19 mouse cellular contexts compared by ENCODE assay signal in genomic region chr4:9094076-9094475, GRCm38 (mm10).
DNase-seq lines count a peak whose midpoint lies in the region; ATAC-seq and TF ChIP-seq lines count a peak whose summit lies in the region.
"Had no signal": no experiment of that assay in that cellular context is flagged by ENCODE, and none has a peak within 500 bp of the region (broad histone marks: within the 10 kb centered on the region; RNA-seq: fewer than 3 reads in every experiment).

No protein-coding gene starts in this region.

- no peak for ATAC-seq in forebrain, embryonic 14.5 days
- no peak for ATAC-seq in forebrain, embryonic 12.5 days (ENCODE audit: low FRiP score)
- ATAC-seq in hindbrain, embryonic 16.5 days: no peak
- no peak for ATAC-seq in hindbrain, embryonic 11.5 days (ENCODE audit: low FRiP score)
- 0 out of 2 replicates have a peak, but pooled peaks have one; percentile 21 for ATAC-seq in neural tube, embryonic 12.5 days (ENCODE audit: low FRiP score, low read depth)

- no peak for TF ChIP-seq POLR2A in CH12.LX (IDR thresholded peaks at IDR 0.05; ENCODE audit: low read depth, low read length)

- no peak for TF ChIP-seq CTCF in CH12.LX (conservative IDR thresholded peaks at IDR 0.05 in 1 of 2, IDR thresholded peaks at IDR 0.05 in 1 of 2; ENCODE audit: low read depth in 2 of 2, low read length in 2 of 2)

- WGBS in forebrain, embryonic 14.5 days: 26% methylated on average over 6 of the region's 6 CpGs
- WGBS in forebrain, embryonic 12.5 days: 42% methylated on average over 6 of the region's 6 CpGs
- 43% methylated on average over 6 of the region's 6 CpGs for WGBS in hindbrain, embryonic 16.5 days
- 65% methylated on average over 6 of the region's 6 CpGs for WGBS in hindbrain, embryonic 11.5 days
- 43% methylated on average over 6 of the region's 6 CpGs for WGBS in neural tube, embryonic 12.5 days

- TF ChIP-seq RAD21 in CH12.LX (IDR thresholded peaks at IDR 0.05; ENCODE audit: low read depth, low read length): no peak; the same call in 1 of the 2 replicates

- no peaks in the 10 kb centered on the region for H3K79me2 ChIP-seq in CH12.LX (replicated peaks; ENCODE audit: control insufficient read depth, extremely low read depth, insufficient read depth, poor library complexity, severe bottlenecking)

- H3K9ac ChIP-seq in forebrain, embryonic 14.5 days (ENCODE audit: low read length): no peak overlapping the region
- no peak overlapping the region for H3K9ac ChIP-seq in forebrain, embryonic 12.5 days
- no peak overlapping the region for H3K9ac ChIP-seq in hindbrain, embryonic 16.5 days (ENCODE audit: low read depth, low read length)
- H3K9ac ChIP-seq in hindbrain, embryonic 11.5 days (ENCODE audit: low read depth, low read length): no peak overlapping the region
- no peak overlapping the region for H3K9ac ChIP-seq in CH12.LX (ENCODE audit: insufficient read depth, low read depth)
- H3K9ac ChIP-seq in neural tube, embryonic 12.5 days: no peak overlapping the region

- H3K4me1 ChIP-seq in forebrain, embryonic 14.5 days (ENCODE audit: control insufficient read depth, insufficient read depth, low read length): peaks cover 6% of the 10 kb centered on the region; the same call in 1 of the 2 replicates
- peaks cover 25% of the 10 kb centered on the region for H3K4me1 ChIP-seq in forebrain, embryonic 12.5 days
- peaks cover 7% of the 10 kb centered on the region for H3K4me1 ChIP-seq in hindbrain, embryonic 16.5 days (ENCODE audit: control insufficient read depth, insufficient read depth, low read depth, low read length)
- H3K4me1 ChIP-seq in hindbrain, embryonic 11.5 days (replicated peaks; ENCODE audit: control insufficient read depth, insufficient read depth, low read length): peaks cover 4% of the 10 kb centered on the region; the same call in 1 of the 2 replicates
- H3K4me1 ChIP-seq in CH12.LX (ENCODE audit: control insufficient read depth in 1 of 2, insufficient read depth in 2 of 2): peaks cover 11 to 39% of the 10 kb centered on the region in 2 experiments
- peaks cover 19% of the 10 kb centered on the region for H3K4me1 ChIP-seq in neural tube, embryonic 12.5 days

- TF ChIP-seq EP300 in CH12.LX (IDR thresholded peaks at IDR 0.05; ENCODE audit: low read length): peak; percentile 75

- H3K27me3 ChIP-seq in forebrain, embryonic 14.5 days (replicated peaks; ENCODE audit: control insufficient read depth, insufficient read depth, low read length): no peaks in the 10 kb centered on the region
- H3K27me3 ChIP-seq in forebrain, embryonic 12.5 days: peaks cover 6% of the 10 kb centered on the region; the same call in 1 of the 2 replicates
- no peaks in the 10 kb centered on the region for H3K27me3 ChIP-seq in hindbrain, embryonic 16.5 days (replicated peaks; ENCODE audit: control insufficient read depth, insufficient read depth, low read length)
- no peaks in the 10 kb centered on the region for H3K27me3 ChIP-seq in hindbrain, embryonic 11.5 days (ENCODE audit: control insufficient read depth, insufficient read depth, low read length)
- H3K27me3 ChIP-seq in CH12.LX (replicated peaks): peaks cover 5% of the 10 kb centered on the region
- no peaks in the 10 kb centered on the region for H3K27me3 ChIP-seq in neural tube, embryonic 12.5 days (replicated peaks)

- no peak overlapping the region for H3K27ac ChIP-seq in forebrain, embryonic 14.5 days (ENCODE audit: low read depth, low read length)
- H3K27ac ChIP-seq in forebrain, embryonic 12.5 days: no peak overlapping the region
- no peak overlapping the region for H3K27ac ChIP-seq in hindbrain, embryonic 16.5 days (ENCODE audit: low read depth, low read length)
- H3K27ac ChIP-seq in hindbrain, embryonic 11.5 days (ENCODE audit: low read depth, low read length): no peak overlapping the region
- no peak overlapping the region for H3K27ac ChIP-seq in CH12.LX (ENCODE audit: insufficient read depth, low read depth)
- no peak overlapping the region for H3K27ac ChIP-seq in neural tube, embryonic 12.5 days

- no peaks in the 10 kb centered on the region for H3K36me3 ChIP-seq in forebrain, embryonic 14.5 days (ENCODE audit: control insufficient read depth, insufficient read depth, low read length)
- no peaks in the 10 kb centered on the region for H3K36me3 ChIP-seq in forebrain, embryonic 12.5 days (replicated peaks)
- H3K36me3 ChIP-seq in hindbrain, embryonic 16.5 days (ENCODE audit: control insufficient read depth, insufficient read depth, low read length): no peaks in the 10 kb centered on the region
- no peaks in the 10 kb centered on the region for H3K36me3 ChIP-seq in hindbrain, embryonic 11.5 days (ENCODE audit: control insufficient read depth, insufficient read depth, low read length)
- H3K36me3 ChIP-seq in CH12.LX (replicated peaks in 1 of 2; ENCODE audit: control insufficient read depth in 1 of 2, insufficient read depth in 1 of 2, low read length in 1 of 2): no peaks in the 10 kb centered on the region
- H3K36me3 ChIP-seq in neural tube, embryonic 12.5 days: no peaks in the 10 kb centered on the region

- dilution Hi-C loops in CH12.LX (cut with MboI; ENCODE audit: extremely low pct_ligation_motif_present, extremely low pct_unique_long_range_greater_than_20kb, low sequenced_read_pairs): no loop called here

- no peaks in the 10 kb centered on the region for H3K9me3 ChIP-seq in forebrain, embryonic 14.5 days (replicated peaks; ENCODE audit: control insufficient read depth, low read length)
- H3K9me3 ChIP-seq in forebrain, embryonic 12.5 days: no peaks in the 10 kb centered on the region
- H3K9me3 ChIP-seq in hindbrain, embryonic 16.5 days (ENCODE audit: control insufficient read depth, low read length): no peaks in the 10 kb centered on the region
- H3K9me3 ChIP-seq in hindbrain, embryonic 11.5 days (ENCODE audit: control insufficient read depth, low read length): no peaks in the 10 kb centered on the region
- no peaks in the 10 kb centered on the region for H3K9me3 ChIP-seq in CH12.LX (replicated peaks; ENCODE audit: low read length)
- no peaks in the 10 kb centered on the region for H3K9me3 ChIP-seq in neural tube, embryonic 12.5 days

- H3K4me3 ChIP-seq in forebrain, embryonic 14.5 days (ENCODE audit: low read depth, low read length): no peak overlapping the region
- no peak overlapping the region for H3K4me3 ChIP-seq in forebrain, embryonic 12.5 days (replicated peaks)
- H3K4me3 ChIP-seq in hindbrain, embryonic 16.5 days (ENCODE audit: low read length): no peak overlapping the region
- H3K4me3 ChIP-seq in hindbrain, embryonic 11.5 days (ENCODE audit: low read depth, low read length): no peak overlapping the region
- H3K4me3 ChIP-seq in CH12.LX (replicated peaks in 1 of 3; ENCODE audit: low read depth in 2 of 3, low read length in 2 of 3, poor library complexity in 1 of 3): no peak overlapping the region
- no peak overlapping the region for H3K4me3 ChIP-seq in neural tube, embryonic 12.5 days
- H3K4me3 ChIP-seq: erythroblast, embryonic 14.5 days had no signal

- no peak overlapping the region; the same call in 1 of the 2 replicates for H3K4me2 ChIP-seq in forebrain, embryonic 14.5 days (ENCODE audit: low read length)
- H3K4me2 ChIP-seq in forebrain, embryonic 12.5 days: no peak overlapping the region
- 0 out of 2 replicates have a peak overlapping the region, but pooled peaks have one; percentile 10 for H3K4me2 ChIP-seq in hindbrain, embryonic 16.5 days (ENCODE audit: low read length)
- no peak overlapping the region for H3K4me2 ChIP-seq in hindbrain, embryonic 11.5 days (replicated peaks; ENCODE audit: low read depth, low read length)
- peak overlapping the region; percentile 64 for H3K4me2 ChIP-seq in CH12.LX (ENCODE audit: insufficient read depth, low read depth, poor library complexity, severe bottlenecking)
- H3K4me2 ChIP-seq in neural tube, embryonic 12.5 days (replicated peaks): peak overlapping the region; percentile 42
- H3K4me2 ChIP-seq: heart, embryonic 11.5 days; liver, embryonic 11.5 days had no signal

- DNase-seq in forebrain, embryonic 14.5 days (ENCODE audit: low spot score): peak; percentile 17
- no peak for DNase-seq in hindbrain, embryonic 11.5 days (ENCODE audit: low spot score)
- peak; percentile 61 for DNase-seq in CH12.LX (ENCODE audit: extremely low read depth)
- no peak for DNase-seq in cerebellum, postnatal 25 days
- no peak for DNase-seq in gastrocnemius, adult 8-10 months (ENCODE audit: low spot score in 2 of 2)
- DNase-seq: adrenal gland, postnatal 36 days; cerebellum, adult 18-20 months; kidney, adult 8-10 months; kidney, postnatal 25 days; lung, adult 18-20 months; lung, postnatal 14 days; right cerebral cortex, postnatal 14 days; thymus, postnatal 36 days had no signal

- in situ Hi-C loops in CH12.LX (cut with MboI; ENCODE audit: low pct_ligation_motif_present, low pct_unique_long_range_greater_than_20kb, low sequenced_read_pairs): loop anchor here (10.0 to 25.0 kb wide), 2 partner anchors 419 to 707 kb away; no protein-coding TSS in a partner anchor

TF ChIP-seq in CH12.LX, 34 proteins besides CTCF, POLR2A, EP300 and RAD21 (continues in another document):
- 0 out of 2 replicates have a peak, but pooled peaks have one; percentile 30 for TF ChIP-seq MAZ (IDR thresholded peaks at IDR 0.05; ENCODE audit: low read depth, low read length)
- TF ChIP-seq HCFC1 (IDR thresholded peaks at IDR 0.05; ENCODE audit: low read depth, low read length): no peak
- TF ChIP-seq E2F4 (IDR thresholded peaks at IDR 0.05; ENCODE audit: insufficient replicate concordance, low read depth, low read length): no peak
- no peak for TF ChIP-seq MYC (IDR thresholded peaks at IDR 0.05; ENCODE audit: low read depth, low read length)
- TF ChIP-seq MAFK (IDR thresholded peaks at IDR 0.05; ENCODE audit: insufficient replicate concordance, low read length): peak; percentile 69
- no peak for TF ChIP-seq UBTF (IDR thresholded peaks at IDR 0.05; ENCODE audit: low read depth, low read length)
- TF ChIP-seq TBP (conservative IDR thresholded peaks at IDR 0.05; ENCODE audit: low read depth, low read length): no peak
- peak; percentile 47; the same call in 1 of the 2 replicates for TF ChIP-seq ETS1 (conservative IDR thresholded peaks at IDR 0.05; ENCODE audit: low read depth, low read length)
- peak; percentile 35; the same call in 1 of the 2 replicates for TF ChIP-seq IRF4 (IDR thresholded peaks at IDR 0.05; ENCODE audit: low read depth, low read length)
- 0 out of 2 replicates have a peak, but pooled peaks have one; percentile 28 for TF ChIP-seq RCOR1 (conservative IDR thresholded peaks at IDR 0.05; ENCODE audit: low read depth, low read length)
- no peak for TF ChIP-seq JUND (conservative IDR thresholded peaks at IDR 0.05; ENCODE audit: low read depth, low read length)
- TF ChIP-seq NELFE (IDR thresholded peaks at IDR 0.05; ENCODE audit: low read depth, low read length): no peak
- TF ChIP-seq SMC3 (IDR thresholded peaks at IDR 0.05; ENCODE audit: low read depth, low read length): peak; percentile 6; the same call in 1 of the 2 replicates
- no peak for TF ChIP-seq KAT2A (IDR thresholded peaks at IDR 0.05; ENCODE audit: insufficient replicate concordance, low read length)
- TF ChIP-seq USF2 (conservative IDR thresholded peaks at IDR 0.05; ENCODE audit: low read depth, low read length): no peak
- peak; percentile 65 for TF ChIP-seq BHLHE40 (IDR thresholded peaks at IDR 0.05; ENCODE audit: low read depth, low read length)

Comparison
In these comparisons a context has a peak if more than half of its experiments do, and no peak if none do; other contexts are left out.
1. H3K4me2 ChIP-seq: peak in hindbrain, embryonic 16.5 days (single experiment), CH12.LX (single experiment) and neural tube, embryonic 12.5 days (single experiment); none in forebrain, embryonic 14.5 days (single experiment), forebrain, embryonic 12.5 days (single experiment) and hindbrain, embryonic 11.5 days (single experiment).
2. DNase-seq: peak in forebrain, embryonic 14.5 days (single experiment) and CH12.LX (single experiment); none in hindbrain, embryonic 11.5 days (single experiment), cerebellum, postnatal 25 days (0 of 2) and gastrocnemius, adult 8-10 months (0 of 2).